Mouse (Mus musculus) stomach, postnatal 0 days (tissue): Measurements from ENCODE around the gene Dab1.

ENCODE experiments used
- CTCF ChIP-seq: IDR thresholded peaks from 2 replicates; pipeline ENCODE4 v1.5.1; 2016; ENCODE audit warnings: antibody characterized with exemption, low read depth, mild to moderate bottlenecking, moderate library complexity
- EP300 ChIP-seq: optimal IDR thresholded peaks from 2 replicates; pipeline ENCODE3; 2016; ENCODE audit warnings: antibody characterized with exemption

DNA sequence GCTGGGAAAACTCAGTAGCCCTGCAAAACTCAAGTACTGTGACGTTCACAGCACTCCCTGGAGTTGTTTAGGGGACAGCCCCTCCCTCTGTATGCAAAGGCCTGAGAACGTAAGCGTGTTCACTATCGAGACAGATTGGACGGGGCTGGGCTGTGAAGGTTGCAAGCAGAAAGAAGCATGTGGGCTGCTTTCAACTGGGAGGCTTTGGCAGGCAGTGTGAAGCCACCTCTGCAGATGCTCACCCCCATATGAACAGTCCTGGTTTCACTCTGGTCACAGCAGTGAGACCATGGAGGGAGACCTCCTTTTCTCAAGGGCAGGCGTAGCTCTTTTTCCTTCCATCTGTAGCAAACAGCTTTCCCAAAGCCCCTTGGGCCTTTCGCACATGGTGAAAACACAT, 1059.1 kb downstream of the Dab1 start:
- TF ChIP-seq CTCF = no peak
- no peak for TF ChIP-seq EP300
